Mouse (Mus musculus) brain, embryonic 18.5 days (tissue): Measurements from ENCODE around the gene Fam131a.
"Not testable (repeated sequence)": the region's sequence is repeated elsewhere in the genome, so short reads cannot be mapped to it uniquely, and the experiment has no call there.

ENCODE experiments used
- DNase-seq: peaks from one replicate; pipeline ENCODE4 v3.0.0-alpha.2; 2012; ENCODE audit warnings: low read depth, low spot score

The Fam131a gene

GRCm38 (mm10) chr16:20693111-20693701 lies at the start of gene Fam131a:
Gene Fam131a, plus strand, starts transcription at chr16:20693241.
- peak; percentile 85 for DNase-seq

GRCm38 (mm10) chr16:20643911-20644310 lies 49.1 kb upstream of the Fam131a start:
- no peak for DNase-seq

GRCm38 (mm10) chr16:20651076-20651946 lies 41.7 kb upstream of the Fam131a start, which contains the start of gene Psmd2:
Gene Psmd2, plus strand, starts transcription at chr16:20651652.
- peak; percentile 87 for DNase-seq

DNA sequence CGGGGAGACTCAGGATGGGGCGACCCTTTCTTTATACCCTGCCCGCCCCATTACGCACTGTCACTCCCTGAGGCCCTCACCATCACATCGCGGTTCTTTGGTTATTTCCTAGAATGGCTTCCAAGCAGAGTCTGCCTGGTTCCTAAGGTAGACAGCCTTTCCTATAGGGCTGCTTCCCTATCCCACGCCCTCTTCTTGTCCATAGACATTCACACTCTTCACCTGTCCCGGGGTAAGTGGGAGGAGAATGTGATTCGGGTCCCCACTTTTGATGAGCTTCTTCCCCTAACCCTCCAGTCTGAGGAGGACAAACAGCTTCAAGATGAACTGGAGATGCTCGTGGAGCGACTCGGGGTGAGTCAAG lies 41.1 kb upstream of the Fam131a start:
- no peak for DNase-seq

DNA sequence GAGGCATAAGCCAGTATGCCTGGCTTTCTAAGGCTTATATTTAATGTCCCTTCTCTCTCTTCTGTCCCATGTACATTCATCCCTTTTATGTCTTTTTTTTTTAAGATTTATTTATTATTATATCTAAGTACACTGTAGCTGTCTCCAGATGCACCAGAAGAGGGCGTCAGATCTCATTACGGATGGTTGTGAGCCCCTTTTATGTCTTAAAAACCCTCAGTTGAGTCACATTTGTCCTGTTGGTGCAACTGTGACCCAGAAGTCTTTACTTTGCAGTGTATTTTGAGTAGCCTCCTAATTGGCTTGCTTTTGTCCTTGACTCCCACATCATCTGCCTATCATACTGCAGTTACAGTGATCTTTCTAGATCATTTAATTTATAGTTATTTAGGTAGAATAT lies 39.7 kb upstream of the Fam131a start:
- no peak for DNase-seq

DNA sequence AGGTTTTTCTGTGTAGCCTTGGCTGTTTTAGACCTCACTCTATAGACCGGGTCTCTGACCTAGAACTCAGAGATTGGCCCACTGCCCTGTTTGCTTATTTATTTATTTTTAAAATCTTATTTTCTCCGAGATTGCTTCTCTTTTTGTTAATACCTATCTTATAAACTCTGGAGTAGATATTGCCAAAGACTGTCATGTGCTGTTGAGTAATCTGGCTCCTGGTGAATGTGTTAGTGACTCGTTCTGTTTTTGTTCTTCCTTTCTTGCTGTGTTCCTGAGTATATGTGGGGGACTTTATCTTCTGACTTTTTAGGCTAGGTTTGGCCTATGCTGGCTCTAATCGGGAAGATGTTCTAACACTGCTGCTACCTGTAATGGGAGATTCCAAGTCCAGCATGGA lies 35.4 kb upstream of the Fam131a start:
- DNase-seq: no peak

GRCm38 (mm10) chr16:20668013-20668412 lies 25.0 kb upstream of the Fam131a start, which contains the start of gene Eif4g1:
Gene Eif4g1, plus strand, starts transcription at chr16:20668313.
- DNase-seq: not testable (repeated sequence)

- DNase-seq: no peak
Observed at GRCm38 (mm10) chr16:20670291-20670690, 22.8 kb upstream of the Fam131a start.

- DNase-seq: no peak
Observed at GRCm38 (mm10) chr16:20671886-20672285, 21.2 kb upstream of the Fam131a start.

- peak; percentile 84 for DNase-seq
Observed at GRCm38 (mm10) chr16:20672500-20672902, 20.5 kb upstream of the Fam131a start.

DNA sequence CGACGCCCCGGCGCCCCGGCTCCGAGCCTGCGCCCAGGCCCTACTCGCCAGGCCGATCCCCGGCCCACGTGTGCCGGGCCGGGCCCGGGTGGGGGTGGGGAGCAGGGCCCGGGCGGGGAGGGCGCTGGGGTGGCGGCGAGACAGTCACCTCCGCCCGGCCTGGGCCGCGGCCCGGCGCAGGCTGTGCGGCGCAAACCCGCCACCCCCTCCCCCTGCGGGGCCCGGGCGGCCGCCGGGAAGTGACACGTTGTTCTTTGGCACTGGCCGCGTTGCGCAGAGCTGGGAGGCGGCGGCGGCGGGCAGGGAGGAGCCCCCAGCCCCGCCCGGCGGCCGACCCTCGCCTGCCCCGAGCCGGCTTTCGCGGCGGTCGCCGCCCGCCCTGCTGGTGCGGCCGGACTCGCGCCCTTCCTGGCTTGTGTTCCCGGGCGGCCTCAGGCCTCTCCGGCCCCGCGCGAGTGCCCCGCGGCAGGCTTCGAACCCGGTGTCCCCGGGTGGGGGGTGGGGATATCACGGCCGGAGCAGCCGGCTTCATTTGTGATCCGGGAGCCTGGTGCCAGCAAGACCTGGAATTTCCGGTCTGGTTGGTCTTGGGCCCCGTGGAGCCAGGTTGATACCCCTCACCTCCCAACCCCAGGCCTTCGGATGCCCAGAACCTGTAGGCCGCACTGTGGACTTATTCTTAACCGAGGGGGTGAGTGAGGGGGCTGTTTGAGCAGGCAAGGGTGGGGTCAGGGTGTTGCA lies 19.9 kb upstream of the Fam131a start:
- no peak for DNase-seq

DNA sequence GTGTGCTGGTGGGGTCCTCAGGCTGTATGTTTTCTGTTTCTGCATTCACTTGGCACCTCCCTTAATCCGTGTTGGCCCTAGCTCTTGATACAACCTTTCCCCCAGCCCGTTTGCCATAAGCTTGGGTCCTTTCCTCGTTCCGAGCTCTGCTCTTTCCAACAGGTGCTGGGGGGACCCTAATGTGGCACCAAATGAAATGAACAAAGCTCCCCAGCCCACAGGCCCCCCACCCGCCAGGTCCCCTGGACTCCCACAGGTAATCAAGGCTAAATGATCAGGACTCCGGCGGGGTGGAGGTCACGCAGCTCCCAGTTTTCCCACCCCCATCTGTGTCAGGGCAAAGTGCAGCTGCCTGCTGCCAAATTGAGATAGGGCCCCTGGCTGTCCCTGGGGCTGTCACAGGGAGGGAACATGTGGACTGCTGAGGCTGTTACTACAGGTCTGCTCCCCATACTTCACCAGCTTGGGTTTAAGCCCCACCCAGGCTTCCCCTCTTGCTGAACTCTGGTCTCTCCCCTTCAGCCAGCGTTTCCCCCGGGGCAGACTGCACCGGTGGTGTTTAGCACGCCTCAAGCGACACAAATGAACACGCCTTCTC lies 19.2 kb upstream of the Fam131a start:
- DNase-seq: no peak

DNA sequence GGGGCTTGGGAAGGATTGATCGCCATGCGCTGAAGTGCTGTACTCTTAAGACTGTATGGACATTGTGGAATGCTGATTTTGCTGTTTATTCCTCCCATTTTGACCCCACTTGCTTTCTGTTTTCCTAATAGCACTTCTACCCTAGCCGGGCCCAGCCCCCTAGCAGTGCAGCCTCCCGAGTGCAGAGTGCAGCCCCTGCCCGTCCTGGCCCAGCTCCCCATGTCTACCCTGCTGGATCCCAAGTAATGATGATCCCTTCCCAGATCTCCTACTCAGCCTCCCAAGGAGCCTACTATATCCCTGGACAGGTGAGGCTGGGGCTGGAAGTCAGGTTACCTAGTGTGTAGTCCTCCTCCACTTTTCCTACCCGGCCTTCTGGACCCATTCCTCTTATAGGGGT lies 17.8 kb upstream of the Fam131a start:
- no peak for DNase-seq

GRCm38 (mm10) chr16:20676702-20677101 lies 16.3 kb upstream of the Fam131a start:
- DNase-seq: no peak

- DNase-seq: no peak
Observed at GRCm38 (mm10) chr16:20677380-20677779, 15.7 kb upstream of the Fam131a start.

DNA sequence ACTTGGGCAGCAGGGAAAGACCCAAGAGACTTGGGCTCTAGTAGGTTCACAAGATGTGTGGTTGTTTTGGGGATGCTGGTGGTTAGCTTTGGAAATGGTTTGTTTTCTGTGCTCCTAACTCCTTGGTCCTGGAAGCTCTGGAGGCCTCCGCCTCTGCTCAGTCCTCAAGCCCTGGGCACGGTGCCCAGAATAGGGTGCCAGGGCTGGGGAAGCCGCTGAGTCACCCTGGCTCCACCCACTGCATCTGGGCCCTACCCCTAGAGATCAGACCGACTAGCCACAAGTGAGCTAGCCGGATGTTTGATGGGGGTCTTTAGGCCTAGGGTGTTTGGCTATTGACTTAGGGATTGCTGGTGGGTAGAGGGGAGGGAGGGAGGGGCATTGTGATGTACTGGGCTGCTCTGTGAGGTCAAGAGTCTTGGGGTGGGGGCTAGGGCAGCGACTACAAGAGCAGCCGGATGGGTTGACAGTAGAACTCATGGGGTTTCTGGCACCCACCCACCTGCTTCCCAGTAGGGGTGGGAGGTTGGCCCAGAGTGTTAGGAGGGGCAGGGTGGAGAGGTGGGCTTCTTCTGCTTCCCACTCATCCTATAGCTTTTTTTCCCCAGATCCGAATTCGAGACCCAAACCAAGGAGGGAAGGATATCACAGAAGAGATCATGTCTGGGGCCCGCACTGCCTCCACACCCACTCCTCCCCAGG lies 14.9 kb upstream of the Fam131a start:
- no peak for DNase-seq

- DNase-seq: no peak
Observed at GRCm38 (mm10) chr16:20690774-20691173, 2.3 kb upstream of the Fam131a start.

GRCm38 (mm10) chr16:20691617-20692016 lies 1.4 kb upstream of the Fam131a start:
- DNase-seq: no peak

DNA sequence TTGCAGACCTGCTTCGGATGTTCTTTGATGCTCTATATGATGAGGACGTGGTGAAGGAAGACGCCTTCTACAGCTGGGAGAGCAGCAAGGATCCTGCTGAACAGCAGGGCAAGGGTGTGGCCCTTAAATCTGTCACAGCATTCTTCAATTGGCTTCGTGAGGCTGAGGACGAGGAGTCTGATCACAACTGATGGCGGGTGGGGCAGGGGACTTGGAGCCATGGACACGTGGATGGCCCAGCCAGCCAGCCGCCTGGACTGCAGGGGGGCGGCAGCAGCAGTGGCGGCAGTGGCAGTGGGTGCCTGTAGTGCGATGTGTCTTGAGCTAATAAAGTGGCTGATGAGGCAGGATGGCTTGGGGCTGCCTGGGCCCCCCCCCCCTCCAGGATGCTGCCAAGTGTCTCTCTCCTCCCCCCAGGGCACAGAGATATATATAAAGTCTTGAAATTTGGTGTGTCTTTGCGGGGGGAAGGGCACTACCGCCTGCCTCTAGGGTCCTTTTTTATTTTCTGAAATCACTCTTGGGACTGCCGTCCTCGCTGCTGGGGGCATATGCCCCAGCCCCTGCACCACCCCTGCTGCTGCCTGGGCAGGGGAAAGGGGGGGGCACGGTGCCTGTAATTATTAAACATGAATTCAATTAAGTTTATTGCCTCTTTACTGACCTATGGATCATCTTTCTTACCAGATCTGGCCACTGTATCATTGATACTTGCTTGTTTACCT lies 638 bp upstream of the Fam131a start:
- no peak for DNase-seq

- DNase-seq: peak; percentile 52
Observed at GRCm38 (mm10) chr16:20694781-20695180, 1.7 kb downstream of the Fam131a start.
